Mouse (Mus musculus): ENCODE data around the gene Siglec1.

DNA sequence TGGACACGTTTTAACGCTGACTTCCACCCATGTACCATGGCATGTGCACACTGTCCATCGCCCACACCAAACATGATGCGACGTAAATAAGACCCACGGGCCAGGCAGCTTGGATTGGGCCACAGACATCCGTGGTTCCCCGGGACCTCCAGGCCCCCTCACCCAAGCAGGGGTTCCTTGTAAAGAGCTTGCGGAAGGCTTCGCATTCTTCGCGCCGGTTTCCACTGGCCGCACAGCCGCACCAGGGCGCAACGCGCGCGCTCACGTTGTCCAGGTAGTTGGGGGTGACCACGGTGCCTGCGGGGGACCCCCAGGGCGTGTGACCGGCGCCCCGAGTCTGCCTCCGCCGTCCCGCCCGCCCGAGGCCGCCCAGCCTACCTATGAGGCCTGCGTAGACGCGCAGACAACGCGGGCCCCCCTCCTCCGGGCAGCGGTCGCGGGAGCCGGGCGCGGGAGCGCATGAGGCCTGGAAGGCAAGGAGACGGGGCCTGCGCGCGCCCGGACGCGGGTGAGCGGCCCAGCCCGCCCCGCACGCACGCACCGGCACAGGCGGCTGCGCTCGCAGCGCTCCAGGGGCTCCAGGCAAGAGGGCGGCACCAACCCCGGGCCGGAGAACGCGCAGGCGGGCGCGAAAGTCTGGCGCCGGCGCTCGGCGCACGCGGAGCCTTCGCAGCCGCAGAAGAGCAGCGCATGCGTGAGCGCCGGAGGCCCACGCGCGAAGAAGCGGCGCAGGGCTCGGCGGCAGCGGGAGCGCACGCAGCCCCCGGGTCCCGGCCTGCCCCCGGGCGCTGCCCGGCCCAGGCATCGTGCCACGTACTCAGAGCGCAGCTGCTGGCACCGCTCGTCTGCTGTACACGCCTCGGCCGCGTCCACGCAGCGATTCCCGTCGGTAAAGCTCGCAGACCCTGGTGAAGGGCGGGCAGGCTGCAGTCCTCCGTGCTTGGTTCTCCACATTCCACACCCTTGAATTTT lies 45.4 kb downstream of the Siglec1 start:
- no peak for TF ChIP-seq CTCF (IDR thresholded peaks at IDR 0.05; ENCODE audit: control insufficient read depth, insufficient read depth, insufficient replicate concordance, low read depth, low read length)
- peak; percentile 16; the same call in 1 of the 2 replicates for TF ChIP-seq POLR2A (IDR thresholded peaks at IDR 0.05; ENCODE audit: control insufficient read depth, low read depth, low read length)

All from testis, adult 2 months (tissue).